Mouse (Mus musculus): ENCODE data around the gene Plekhd1. TPM values are rescaled to one million over a fixed set of nuclear protein-coding genes. Genes with fewer than 3 reads are reported as not detected.

The Plekhd1 gene
- polyA plus RNA-seq, 1 experiment from 2014 or later: 7.0 TPM

DNA sequence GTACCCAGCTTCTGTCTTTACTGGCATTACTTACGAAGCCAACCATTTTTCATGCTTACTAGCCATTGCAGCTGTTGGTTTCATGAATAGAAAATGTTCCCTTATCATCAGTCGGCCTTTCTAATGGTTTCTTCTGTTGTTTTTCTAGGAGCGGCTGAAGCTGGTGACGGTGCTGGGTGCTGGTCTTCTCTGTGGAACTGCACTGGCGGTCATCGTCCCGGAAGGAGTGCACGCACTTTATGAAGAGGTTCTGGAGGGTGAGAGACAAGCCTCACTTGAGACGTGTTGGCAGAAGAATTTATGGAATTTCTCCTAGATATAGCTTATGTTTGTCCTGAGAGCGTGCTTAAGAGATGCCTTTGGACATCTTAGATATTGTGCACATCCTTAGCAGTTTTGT is 30.1 kb upstream of the Plekhd1 start:
- Histone ChIP-seq H3K4me3 (ENCODE audit: low read length) (no peak overlapping the region), H3K27me3 (replicated peaks; ENCODE audit: control insufficient read depth, insufficient read depth, low read length) (no peaks in the 10 kb centered on the region), H3K36me3 (ENCODE audit: control insufficient read depth, insufficient read depth, low read length) (peaks cover 7% of the 10 kb centered on the region), H3K9me3 (ENCODE audit: control insufficient read depth, low read length) (no peaks in the 10 kb centered on the region), H3K27ac (ENCODE audit: low read depth, low read length) (no peak overlapping the region), H3K4me2 (ENCODE audit: low read length) (no peak overlapping the region), H3K9ac (ENCODE audit: low read depth, low read length) (no peak overlapping the region), H3K4me1 (ENCODE audit: control insufficient read depth, insufficient read depth, low read depth, low read length) (no peaks in the 10 kb centered on the region)
- no peak for ATAC-seq
- WGBS: 96% methylated on average over 10 of the region's 10 CpGs

DNA sequence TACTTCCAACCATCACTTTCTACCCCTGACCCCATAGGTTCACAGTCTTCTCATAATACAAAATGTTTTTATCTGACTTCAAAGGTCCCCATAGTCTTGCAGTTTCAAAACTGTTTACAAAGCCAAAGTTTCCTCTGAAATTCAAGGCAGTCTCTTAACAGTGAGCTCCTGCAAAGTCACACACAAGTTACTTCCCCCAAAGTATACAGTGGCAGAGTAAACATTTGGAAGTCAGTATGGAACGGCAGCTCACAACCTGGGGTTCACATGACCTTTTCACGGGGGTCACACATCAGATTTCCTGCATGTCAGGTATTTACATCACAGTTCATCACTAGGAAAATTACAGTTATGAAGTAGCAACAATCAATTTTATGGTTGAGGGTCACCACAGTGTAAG is 28.5 kb upstream of the Plekhd1 start:
- WGBS: 85% methylated on average over 2 of the region's 2 CpGs
- ATAC-seq: no peak
- H3K4me1 ChIP-seq (ENCODE audit: control insufficient read depth, insufficient read depth, low read depth, low read length): no peaks in the 10 kb centered on the region

DNA sequence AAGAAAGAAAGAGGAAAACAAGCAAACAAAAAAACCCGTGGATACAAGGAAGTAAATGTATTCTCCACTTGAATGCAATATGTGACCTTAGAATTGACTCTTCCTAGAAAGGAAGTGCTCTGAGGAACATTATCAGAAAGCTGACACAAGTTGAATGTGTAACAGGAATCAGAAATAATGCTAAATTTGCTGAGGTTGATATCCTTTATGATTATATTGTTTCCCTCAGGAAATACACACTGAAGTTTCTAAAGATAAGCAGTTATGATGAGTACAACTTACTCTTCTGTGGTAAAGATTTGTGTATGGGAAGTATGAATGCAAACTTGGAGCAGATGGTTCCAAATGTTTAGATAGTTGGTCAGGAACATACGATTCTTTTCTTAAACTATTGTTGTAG is 24.0 kb upstream of the Plekhd1 start:
- WGBS: 90% methylated on average over 2 of the region's 2 CpGs
- Histone ChIP-seq H3K9me3 (ENCODE audit: control insufficient read depth, low read length) (no peaks in the 10 kb centered on the region), H3K27ac (ENCODE audit: low read depth, low read length) (no peak overlapping the region), H3K9ac (ENCODE audit: low read depth, low read length) (no peak overlapping the region), H3K4me3 (ENCODE audit: low read length) (no peak overlapping the region), H3K4me1 (ENCODE audit: control insufficient read depth, insufficient read depth, low read depth, low read length) (no peaks in the 10 kb centered on the region), H3K36me3 (ENCODE audit: control insufficient read depth, insufficient read depth, low read length) (peaks cover 9% of the 10 kb centered on the region), H3K27me3 (replicated peaks; ENCODE audit: control insufficient read depth, insufficient read depth, low read length) (no peaks in the 10 kb centered on the region), H3K4me2 (ENCODE audit: low read length) (no peak overlapping the region)
- ATAC-seq: no peak

More for the DNA sequence above, 28.5 kb upstream of the Plekhd1 start:
- Histone ChIP-seq H3K36me3 (ENCODE audit: control insufficient read depth, insufficient read depth, low read length) (peaks cover 7% of the 10 kb centered on the region), H3K27me3 (replicated peaks; ENCODE audit: control insufficient read depth, insufficient read depth, low read length) (no peaks in the 10 kb centered on the region), H3K9me3 (ENCODE audit: control insufficient read depth, low read length) (no peaks in the 10 kb centered on the region), H3K4me3 (ENCODE audit: low read length) (no peak overlapping the region), H3K9ac (ENCODE audit: low read depth, low read length) (no peak overlapping the region), H3K4me2 (ENCODE audit: low read length) (no peak overlapping the region), H3K27ac (ENCODE audit: low read depth, low read length) (no peak overlapping the region)

DNA sequence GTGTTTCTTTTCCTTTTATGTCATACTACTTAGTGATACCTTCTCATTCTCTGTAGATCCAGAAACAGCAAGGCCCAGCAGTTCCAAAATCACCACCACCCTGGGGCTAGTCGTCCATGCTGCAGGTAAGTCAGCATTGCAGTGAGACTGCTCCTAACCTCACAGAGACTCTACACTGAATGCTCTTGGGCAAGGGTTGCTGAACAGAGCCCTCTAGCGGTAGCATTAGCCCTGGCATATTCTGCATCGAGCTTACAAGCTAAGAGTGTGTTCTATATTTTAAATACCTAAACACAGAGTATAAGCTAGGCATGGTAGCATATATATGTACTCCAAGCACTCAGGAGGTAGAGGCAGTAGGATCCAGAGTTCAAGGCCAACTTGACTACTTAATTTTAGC is 19.2 kb upstream of the Plekhd1 start:
- no peaks in the 10 kb centered on the region for H3K4me1 ChIP-seq (ENCODE audit: control insufficient read depth, insufficient read depth, low read depth, low read length)
- WGBS: 18% methylated on average over 3 of the region's 3 CpGs
- no peak overlapping the region for H3K27ac ChIP-seq (ENCODE audit: low read depth, low read length)
- 0 out of 2 replicates have a peak, but pooled peaks have one; percentile 70 for ATAC-seq
- no peak overlapping the region for H3K9ac ChIP-seq (ENCODE audit: low read depth, low read length)
- H3K4me3 ChIP-seq (ENCODE audit: low read length): no peak overlapping the region
- no peaks in the 10 kb centered on the region for H3K27me3 ChIP-seq (replicated peaks; ENCODE audit: control insufficient read depth, insufficient read depth, low read length)
- peaks cover 20% of the 10 kb centered on the region for H3K36me3 ChIP-seq (ENCODE audit: control insufficient read depth, insufficient read depth, low read length)
- no peak overlapping the region for H3K4me2 ChIP-seq (ENCODE audit: low read length)
- no peaks in the 10 kb centered on the region for H3K9me3 ChIP-seq (ENCODE audit: control insufficient read depth, low read length)

DNA sequence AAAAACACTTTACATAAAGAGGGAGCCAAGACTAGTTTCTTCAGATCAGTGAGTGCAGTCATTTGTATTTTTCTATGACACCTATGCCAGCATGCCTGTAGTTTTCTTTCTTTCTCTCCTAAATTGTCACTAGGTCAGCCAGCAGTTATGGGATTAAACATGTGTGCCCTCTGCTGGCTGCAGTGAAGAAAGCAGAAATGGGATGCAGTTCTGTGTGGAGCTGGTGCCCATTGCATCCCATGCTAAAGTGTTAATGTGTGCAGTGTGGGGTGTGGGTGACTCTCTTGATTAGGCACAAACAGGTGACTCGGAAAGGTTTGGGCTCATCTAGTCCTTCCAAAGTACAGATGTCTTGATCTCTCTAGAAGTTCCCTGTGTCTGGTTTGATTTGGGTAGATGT is 11.1 kb upstream of the Plekhd1 start:
- 93% methylated on average over 1 of the region's 1 CpGs for WGBS
- Histone ChIP-seq H3K4me3 (ENCODE audit: low read length) (no peak overlapping the region), H3K27me3 (replicated peaks; ENCODE audit: control insufficient read depth, insufficient read depth, low read length) (no peaks in the 10 kb centered on the region), H3K36me3 (ENCODE audit: control insufficient read depth, insufficient read depth, low read length) (peaks cover 8% of the 10 kb centered on the region; the same call in 1 of the 2 replicates), H3K27ac (ENCODE audit: low read depth, low read length) (no peak overlapping the region), H3K4me2 (ENCODE audit: low read length) (no peak overlapping the region), H3K4me1 (ENCODE audit: control insufficient read depth, insufficient read depth, low read depth, low read length) (no peaks in the 10 kb centered on the region), H3K9ac (ENCODE audit: low read depth, low read length) (no peak overlapping the region), H3K9me3 (ENCODE audit: control insufficient read depth, low read length) (no peaks in the 10 kb centered on the region)
- ATAC-seq: no peak

DNA sequence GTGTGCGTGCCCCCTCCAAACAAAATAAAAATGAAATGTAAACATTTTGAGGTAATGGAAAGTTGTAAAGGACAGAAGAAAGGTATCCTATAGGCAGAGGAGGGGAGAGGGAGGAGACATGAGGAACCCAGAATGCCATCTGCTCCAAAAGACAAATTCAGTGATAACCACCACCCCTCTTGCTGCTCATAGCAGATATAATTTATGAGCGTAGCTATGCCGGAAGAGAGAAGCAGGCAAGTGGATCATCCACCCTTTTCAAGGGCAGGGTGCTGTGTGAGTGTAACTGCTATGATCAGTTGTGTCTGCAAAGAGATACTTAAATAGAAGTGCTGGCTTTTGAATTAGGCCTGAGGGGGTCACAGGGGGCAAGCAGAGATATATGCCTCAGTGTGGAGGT is 8.8 kb upstream of the Plekhd1 start:
- 94% methylated on average over 3 of the region's 3 CpGs for WGBS
- H3K9ac ChIP-seq (ENCODE audit: low read depth, low read length): no peak overlapping the region
- no peaks in the 10 kb centered on the region for H3K9me3 ChIP-seq (ENCODE audit: control insufficient read depth, low read length)
- peaks cover 4% of the 10 kb centered on the region; the same call in 1 of the 2 replicates for H3K36me3 ChIP-seq (ENCODE audit: control insufficient read depth, insufficient read depth, low read length)
- H3K4me1 ChIP-seq (ENCODE audit: control insufficient read depth, insufficient read depth, low read depth, low read length): no peaks in the 10 kb centered on the region
- H3K27me3 ChIP-seq (replicated peaks; ENCODE audit: control insufficient read depth, insufficient read depth, low read length): no peaks in the 10 kb centered on the region
- no peak for ATAC-seq
- H3K4me2 ChIP-seq (ENCODE audit: low read length): no peak overlapping the region
- no peak overlapping the region for H3K4me3 ChIP-seq (ENCODE audit: low read length)
- H3K27ac ChIP-seq (ENCODE audit: low read depth, low read length): no peak overlapping the region

DNA sequence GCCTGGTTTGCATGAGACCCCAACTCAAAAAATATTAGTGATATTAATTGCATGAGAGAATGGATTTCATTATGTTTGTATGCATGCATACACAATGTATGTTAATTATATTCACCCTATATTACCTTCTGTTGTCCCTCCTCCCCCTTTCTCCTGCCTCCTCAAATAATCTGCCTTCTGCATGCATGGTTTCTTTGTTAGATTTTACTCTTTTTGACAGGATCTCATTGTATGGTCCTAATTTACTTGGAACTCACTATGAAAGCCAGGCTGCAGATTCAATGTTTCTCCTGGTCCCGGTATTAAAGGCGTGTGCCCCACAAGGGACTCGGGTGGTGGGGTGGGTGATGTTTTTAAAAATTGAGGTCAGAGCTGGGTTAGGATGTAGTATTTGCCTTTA is 8.1 kb upstream of the Plekhd1 start:
- 68% methylated on average over 3 of the region's 3 CpGs for WGBS
- H3K27ac ChIP-seq (ENCODE audit: low read depth, low read length): no peak overlapping the region

DNA sequence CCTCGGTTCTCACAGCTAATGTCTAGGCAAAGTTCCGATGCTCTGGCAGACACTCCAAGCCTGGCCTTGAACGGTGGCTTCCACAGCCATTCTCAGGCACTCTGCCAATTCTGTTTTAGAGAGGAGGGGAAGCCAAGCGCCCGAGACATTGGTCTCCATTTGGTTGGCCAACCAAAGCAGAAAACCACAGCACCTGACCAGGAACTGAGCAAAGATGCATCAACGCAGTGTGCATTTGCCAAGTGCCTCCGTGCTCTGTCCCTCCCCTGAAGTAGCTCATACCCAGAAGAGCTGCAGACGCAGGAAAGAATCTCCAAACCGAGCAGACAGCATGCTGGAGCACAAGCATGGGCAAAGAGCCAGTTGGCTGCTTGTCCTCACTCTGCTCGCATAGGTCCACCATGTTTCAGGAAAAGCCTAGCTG is 4.6 kb upstream of the Plekhd1 start:
- Histone ChIP-seq H3K4me3 (ENCODE audit: low read length) (no peak overlapping the region), H3K9me3 (ENCODE audit: control insufficient read depth, low read length) (no peaks in the 10 kb centered on the region), H3K27ac (ENCODE audit: low read depth, low read length) (no peak overlapping the region), H3K9ac (ENCODE audit: low read depth, low read length) (no peak overlapping the region), H3K4me2 (ENCODE audit: low read length) (peak overlapping the region; percentile 24; the same call in 1 of the 2 replicates), H3K36me3 (ENCODE audit: control insufficient read depth, insufficient read depth, low read length) (no peaks in the 10 kb centered on the region), H3K4me1 (ENCODE audit: control insufficient read depth, insufficient read depth, low read depth, low read length) (peaks cover 8% of the 10 kb centered on the region), H3K27me3 (replicated peaks; ENCODE audit: control insufficient read depth, insufficient read depth, low read length) (peaks cover 6% of the 10 kb centered on the region)
- WGBS: 52% methylated on average over 10 of the region's 10 CpGs
- ATAC-seq: peak; percentile 56; the same call in 1 of the 2 replicates

More for the DNA sequence above, 8.1 kb upstream of the Plekhd1 start:
- H3K27me3 ChIP-seq (replicated peaks; ENCODE audit: control insufficient read depth, insufficient read depth, low read length): no peaks in the 10 kb centered on the region
- no peak overlapping the region for H3K4me2 ChIP-seq (ENCODE audit: low read length)
- no peak overlapping the region for H3K4me3 ChIP-seq (ENCODE audit: low read length)
- no peaks in the 10 kb centered on the region for H3K9me3 ChIP-seq (ENCODE audit: control insufficient read depth, low read length)
- no peaks in the 10 kb centered on the region for H3K4me1 ChIP-seq (ENCODE audit: control insufficient read depth, insufficient read depth, low read depth, low read length)
- no peak for ATAC-seq
- H3K9ac ChIP-seq (ENCODE audit: low read depth, low read length): no peak overlapping the region
- peaks cover 3% of the 10 kb centered on the region; the same call in 1 of the 2 replicates for H3K36me3 ChIP-seq (ENCODE audit: control insufficient read depth, insufficient read depth, low read length)

DNA sequence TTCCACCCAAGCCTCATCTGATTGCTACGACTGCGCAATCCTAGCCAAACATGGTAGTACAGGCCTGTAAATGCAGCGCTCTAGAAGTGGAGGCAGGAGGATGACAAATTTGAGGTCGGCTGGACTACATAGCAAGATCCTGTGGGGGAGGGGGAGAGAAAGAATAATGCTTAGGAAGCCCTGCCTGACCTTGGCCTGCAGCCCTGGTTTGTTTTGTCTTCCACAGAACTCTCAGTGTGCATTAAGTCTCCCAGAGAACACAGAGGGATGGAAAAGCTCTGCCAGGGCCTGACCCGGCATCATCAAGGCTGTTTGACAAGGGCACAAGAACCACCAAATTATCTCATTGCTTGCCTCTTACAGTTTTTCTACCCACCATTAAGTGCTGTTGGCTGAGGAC is 2.7 kb upstream of the Plekhd1 start:
- no peak for ATAC-seq
- 52% methylated on average over 5 of the region's 5 CpGs for WGBS
- peaks cover 11% of the 10 kb centered on the region for H3K4me1 ChIP-seq (ENCODE audit: control insufficient read depth, insufficient read depth, low read depth, low read length)
- H3K4me2 ChIP-seq (ENCODE audit: low read length): no peak overlapping the region
- H3K9me3 ChIP-seq (ENCODE audit: control insufficient read depth, low read length): no peaks in the 10 kb centered on the region
- no peak overlapping the region for H3K27ac ChIP-seq (ENCODE audit: low read depth, low read length)
- no peak overlapping the region for H3K4me3 ChIP-seq (ENCODE audit: low read length)
- no peak overlapping the region for H3K9ac ChIP-seq (ENCODE audit: low read depth, low read length)
- H3K27me3 ChIP-seq (replicated peaks; ENCODE audit: control insufficient read depth, insufficient read depth, low read length): peaks cover 21% of the 10 kb centered on the region
- H3K36me3 ChIP-seq (ENCODE audit: control insufficient read depth, insufficient read depth, low read length): no peaks in the 10 kb centered on the region

DNA sequence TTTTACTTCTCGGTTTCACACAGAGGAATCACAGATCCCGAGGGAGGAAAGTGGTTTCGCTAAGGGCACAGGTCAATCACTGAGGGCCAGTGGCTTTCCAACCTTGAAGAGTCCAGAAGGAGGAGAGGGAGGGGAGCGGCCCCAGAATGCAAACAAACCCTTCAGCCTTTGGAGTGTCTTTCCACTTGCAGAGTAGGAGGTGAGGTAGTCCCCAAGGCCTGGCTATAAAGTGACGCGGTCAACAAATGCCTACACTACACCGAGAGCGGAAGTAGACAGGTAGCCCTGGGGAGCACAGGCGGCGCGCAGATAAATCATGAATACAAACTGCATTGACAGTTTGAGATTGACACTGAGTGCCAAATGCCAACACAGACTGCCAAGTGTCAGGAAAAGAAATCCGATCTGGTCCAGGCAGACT is 710 bp upstream of the Plekhd1 start:
- Histone ChIP-seq H3K9me3 (ENCODE audit: control insufficient read depth, low read length) (no peaks in the 10 kb centered on the region), H3K27me3 (replicated peaks; ENCODE audit: control insufficient read depth, insufficient read depth, low read length) (peaks cover 21% of the 10 kb centered on the region), H3K27ac (ENCODE audit: low read depth, low read length) (no peak overlapping the region), H3K9ac (ENCODE audit: low read depth, low read length) (no peak overlapping the region), H3K4me3 (ENCODE audit: low read length) (peak overlapping the region; percentile 49), H3K4me1 (ENCODE audit: control insufficient read depth, insufficient read depth, low read depth, low read length) (peaks cover 11% of the 10 kb centered on the region), H3K36me3 (ENCODE audit: control insufficient read depth, insufficient read depth, low read length) (no peaks in the 10 kb centered on the region), H3K4me2 (ENCODE audit: low read length) (peak overlapping the region; percentile 61)
- WGBS: 14% methylated on average over 12 of the region's 12 CpGs
- no peak for ATAC-seq

Data from hindbrain, embryonic 16.5 days (tissue).